Mouse (Mus musculus) neural tube, embryonic 10.5 days (tissue): ENCODE results near the gene Metap1d.
A peak's percentile ranks its signal among the peaks of the same experiment; 100 is the strongest.

Source experiments
- DNase-seq: peaks from one replicate; pipeline ENCODE4 v3.0.0-alpha.2; 2017; ENCODE audit warnings: low spot score; ENCODE audit errors: extremely low spot score

Gene Metap1d

DNA sequence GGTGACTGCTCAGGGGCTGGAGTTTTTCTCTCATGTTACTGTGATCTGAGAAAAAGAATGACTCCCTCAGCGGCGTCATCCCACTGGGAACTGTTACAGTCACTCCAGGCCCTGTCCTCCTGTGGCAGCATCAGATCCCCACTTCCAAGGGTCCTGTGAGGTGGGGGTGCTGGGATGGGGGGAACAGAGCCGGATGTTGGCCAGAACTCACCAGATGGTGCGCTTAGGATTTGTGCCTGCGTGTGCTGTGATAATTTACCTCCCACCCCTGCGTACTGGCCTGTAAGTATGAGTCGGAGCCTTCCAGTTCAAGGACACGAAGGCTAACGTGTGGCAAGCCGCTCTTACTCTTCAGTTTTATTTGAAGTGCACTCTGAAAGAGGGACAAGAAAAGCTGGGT lies 22.2 kb downstream of the Metap1d start:
- DNase-seq: no peak

DNA sequence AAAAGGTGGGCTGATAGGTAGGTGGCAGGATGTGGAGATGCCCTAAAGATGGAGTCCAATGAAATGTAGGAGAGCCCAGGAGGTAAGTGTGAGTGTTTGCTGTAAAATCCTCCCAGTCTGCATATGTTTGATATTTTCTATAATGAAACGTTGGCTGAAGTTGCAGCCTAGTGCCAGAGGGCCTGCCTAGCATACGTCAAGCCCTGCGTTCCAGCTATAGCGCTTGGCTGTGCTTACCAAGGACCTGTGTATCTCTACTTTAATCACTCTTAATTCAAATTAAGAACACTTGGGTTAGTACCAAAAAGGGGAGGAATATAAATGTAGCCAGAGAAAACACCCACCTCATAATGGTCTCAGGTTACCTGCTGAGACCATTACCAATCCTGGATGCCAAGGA lies 22.7 kb downstream of the Metap1d start:
- no peak for DNase-seq

DNA sequence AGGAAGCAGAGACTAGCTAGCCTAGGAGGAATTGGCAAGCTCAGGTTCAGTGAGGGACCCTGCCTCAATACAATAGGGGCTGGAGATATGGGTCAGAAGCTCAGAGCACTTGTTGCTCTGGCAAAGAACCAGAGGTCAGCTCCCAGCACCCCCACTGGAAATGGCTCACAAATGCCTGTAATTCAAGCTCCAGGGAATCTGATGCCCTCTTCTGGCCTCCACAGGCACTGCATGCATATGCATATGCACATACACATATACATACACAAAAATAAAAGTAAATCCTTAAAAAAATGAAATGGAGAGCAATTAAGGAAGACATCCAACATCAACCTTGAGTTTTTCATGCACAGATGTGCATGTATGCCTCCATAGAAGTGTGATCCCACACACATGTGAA lies 24.7 kb downstream of the Metap1d start:
- DNase-seq: no peak

DNA sequence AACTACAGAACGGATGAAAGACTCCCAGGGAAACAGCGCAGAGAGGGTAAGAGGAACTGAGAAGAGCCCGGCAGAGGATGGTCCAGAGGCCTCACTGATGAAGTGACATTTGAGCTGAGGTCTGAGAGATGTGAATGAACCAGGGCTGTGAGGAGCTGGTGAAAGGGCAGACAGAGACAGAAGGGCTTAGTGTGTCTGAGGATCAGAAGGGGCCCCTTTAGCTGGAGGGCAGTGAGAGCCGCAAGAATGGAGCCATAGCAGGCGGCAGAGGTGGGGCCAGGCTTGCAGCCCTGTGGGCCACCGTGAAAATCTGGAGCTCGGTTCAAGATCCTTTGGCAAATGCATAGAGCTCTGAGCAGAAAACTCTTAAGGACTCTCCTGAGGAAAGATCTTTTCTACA lies 26.8 kb downstream of the Metap1d start:
- peak; percentile 28 for DNase-seq

DNA sequence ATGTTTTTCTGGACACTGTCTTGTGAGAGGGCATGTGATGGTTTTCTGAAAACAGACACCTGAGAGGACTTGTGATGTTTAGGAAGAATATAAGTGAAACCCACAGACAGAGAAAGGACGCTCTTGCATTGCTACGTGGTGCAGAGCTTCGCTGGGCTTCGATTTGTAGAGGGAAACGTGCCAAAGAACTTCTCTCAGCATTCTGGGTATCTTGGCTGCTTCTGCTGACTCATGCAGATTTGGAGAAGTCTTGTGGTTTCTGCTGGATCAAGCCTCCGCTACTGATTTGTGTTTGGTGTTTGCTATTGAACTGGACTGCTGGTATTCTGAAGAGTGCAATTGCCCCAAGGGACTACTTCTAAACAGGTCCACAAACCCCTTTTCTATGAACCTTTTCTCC lies 28.7 kb downstream of the Metap1d start:
- no peak for DNase-seq

DNA sequence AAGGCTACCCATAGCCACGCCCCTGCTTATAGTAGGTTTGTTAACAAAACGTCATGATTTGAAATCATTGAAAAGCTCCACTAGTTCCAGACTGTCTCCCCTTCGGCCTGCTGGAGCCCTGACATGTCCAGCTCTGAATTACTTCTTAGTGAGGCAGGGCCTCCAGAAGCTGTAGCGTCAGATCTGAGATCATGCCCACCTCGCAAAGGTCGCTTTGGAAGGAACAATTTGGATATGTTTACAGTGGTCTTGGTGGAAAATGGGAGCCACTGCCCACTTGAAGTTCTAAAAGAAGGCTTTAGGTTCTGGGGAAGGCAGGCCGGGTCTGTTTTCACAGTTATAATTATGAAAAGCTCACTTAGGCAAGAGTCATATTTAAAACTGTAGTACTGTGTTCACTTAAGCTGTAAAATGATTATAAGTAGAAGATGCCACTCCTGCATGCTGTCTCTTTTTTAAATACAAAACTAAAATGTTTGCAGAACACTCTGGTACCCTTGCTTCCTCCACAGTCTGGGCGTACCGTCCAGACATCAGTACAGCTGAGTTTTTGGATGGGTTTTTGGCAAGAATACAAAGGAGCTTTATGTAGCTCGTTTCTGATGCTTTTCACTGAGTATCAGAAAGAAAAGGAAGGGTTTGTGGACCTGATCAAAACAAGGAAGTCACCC lies 30.1 kb downstream of the Metap1d start:
- no peak for DNase-seq

DNA sequence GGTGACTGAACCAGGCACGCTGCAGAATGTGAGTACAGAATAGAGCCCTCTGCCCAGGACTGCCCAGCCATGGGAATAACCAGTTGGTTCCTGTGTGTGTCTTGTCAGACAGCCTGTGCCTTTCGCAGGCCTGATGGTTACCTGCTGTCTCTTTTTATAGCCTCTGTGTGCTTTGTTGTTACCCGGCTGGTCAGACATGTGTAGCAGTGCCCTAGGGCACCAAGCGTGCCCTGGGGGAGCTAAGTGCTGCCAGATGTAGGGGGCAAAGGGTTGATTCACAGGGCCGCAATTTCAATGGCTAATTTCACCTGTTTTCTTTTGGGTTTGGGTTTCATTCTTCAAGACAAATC lies 30.6 kb downstream of the Metap1d start:
- no peak for DNase-seq

DNA sequence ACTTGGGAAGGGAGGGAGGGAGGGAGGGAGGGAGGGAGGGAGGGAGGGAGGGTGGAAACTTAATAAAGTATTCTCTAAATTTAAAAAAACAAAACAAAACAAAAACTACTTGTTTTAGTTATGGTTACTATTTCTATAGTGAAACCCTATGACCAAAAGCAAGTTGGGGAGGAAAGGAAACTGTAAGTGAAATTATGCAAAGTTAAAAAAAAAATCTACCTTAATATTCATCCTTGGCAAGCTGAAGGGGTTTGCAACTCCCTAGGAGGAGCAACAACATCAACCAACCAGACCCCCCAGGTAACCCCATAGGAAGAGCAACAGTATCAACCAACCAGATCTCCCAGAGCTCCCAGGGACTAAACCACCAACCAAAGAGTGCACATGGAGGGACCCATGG lies 38.2 kb downstream of the Metap1d start:
- no peak for DNase-seq

DNA sequence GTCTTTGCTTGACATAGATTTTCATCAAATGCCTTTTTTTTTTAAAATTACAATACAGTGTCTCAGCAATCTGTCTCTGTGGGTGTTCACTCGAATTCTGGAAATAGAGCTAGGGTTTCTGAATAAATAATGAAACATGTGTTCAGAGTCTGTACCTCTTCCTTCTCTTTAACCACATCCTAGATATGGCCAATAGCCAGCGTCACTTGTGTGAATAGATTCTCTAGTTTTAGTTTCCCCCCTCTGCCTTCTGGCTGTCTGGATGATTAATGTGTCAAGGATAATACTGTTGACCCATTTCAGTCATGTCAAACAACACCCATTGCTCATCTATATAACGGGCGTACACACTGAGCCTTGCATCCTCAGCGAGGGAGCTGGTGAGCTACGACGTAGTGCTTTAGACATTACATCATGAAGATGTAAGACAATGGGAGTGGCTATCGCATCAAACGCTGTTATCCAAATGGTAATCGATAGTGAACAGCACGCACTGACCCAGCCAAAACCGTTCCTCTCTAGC lies 40.1 kb downstream of the Metap1d start:
- no peak for DNase-seq

DNA sequence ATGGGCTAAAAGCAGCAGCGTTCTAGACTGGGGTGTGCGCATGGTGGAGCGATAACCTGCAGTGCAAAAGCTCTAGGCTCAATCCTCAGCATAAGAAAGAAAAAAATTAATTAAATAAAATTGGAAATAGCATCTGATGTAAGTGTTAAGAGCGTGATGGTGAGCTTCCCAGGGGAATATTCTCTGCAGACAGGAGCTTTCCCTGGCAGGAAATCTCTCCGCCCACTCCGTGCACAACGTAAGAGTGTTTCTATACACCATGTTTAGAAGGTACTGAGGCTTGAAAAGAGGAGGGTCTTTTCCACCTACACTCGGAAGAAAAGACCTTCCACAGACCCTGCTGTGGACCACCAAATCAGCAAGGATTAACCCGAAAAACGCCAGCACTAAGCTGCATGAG lies 41.4 kb downstream of the Metap1d start:
- DNase-seq: no peak

DNA sequence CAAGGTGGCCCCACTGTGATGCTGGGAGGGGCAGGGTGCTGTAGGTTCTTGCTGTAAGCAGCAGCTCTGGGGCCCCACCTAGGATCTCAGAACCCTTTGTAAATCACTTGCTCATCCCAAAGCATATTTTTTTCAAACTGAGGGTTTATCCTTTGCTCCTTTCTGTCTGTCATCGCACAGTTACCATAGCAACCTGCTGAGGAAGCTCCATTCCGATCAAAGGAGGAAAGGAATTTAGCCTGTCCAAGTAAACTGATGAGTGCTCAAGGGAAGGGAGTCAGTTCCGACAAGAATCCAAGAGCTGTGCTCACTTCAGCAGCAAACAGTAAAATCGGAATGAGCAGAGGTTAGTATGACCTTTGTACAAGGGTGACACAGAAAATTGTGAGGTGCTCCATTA lies 41.9 kb downstream of the Metap1d start:
- DNase-seq: no peak

DNA sequence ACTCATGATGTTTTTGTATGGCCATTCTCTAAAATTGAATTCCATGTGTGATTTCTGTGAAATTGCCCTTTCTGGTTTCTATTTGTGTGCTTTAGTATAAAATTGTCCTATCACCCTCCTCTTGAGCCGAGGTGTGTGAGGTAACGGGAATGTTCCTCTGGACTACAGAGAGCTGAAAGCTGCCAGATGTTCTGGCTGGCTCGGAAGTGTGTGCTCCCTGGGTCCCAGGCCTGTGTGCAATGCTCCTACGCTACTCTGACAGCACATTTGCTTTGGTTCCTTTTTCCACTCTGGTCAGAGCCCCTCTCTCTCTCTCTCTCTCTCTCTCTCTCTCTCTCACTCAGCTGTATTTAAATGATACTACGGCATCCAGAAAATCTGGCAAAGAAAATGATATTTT lies 44.1 kb downstream of the Metap1d start:
- DNase-seq: no peak

DNA sequence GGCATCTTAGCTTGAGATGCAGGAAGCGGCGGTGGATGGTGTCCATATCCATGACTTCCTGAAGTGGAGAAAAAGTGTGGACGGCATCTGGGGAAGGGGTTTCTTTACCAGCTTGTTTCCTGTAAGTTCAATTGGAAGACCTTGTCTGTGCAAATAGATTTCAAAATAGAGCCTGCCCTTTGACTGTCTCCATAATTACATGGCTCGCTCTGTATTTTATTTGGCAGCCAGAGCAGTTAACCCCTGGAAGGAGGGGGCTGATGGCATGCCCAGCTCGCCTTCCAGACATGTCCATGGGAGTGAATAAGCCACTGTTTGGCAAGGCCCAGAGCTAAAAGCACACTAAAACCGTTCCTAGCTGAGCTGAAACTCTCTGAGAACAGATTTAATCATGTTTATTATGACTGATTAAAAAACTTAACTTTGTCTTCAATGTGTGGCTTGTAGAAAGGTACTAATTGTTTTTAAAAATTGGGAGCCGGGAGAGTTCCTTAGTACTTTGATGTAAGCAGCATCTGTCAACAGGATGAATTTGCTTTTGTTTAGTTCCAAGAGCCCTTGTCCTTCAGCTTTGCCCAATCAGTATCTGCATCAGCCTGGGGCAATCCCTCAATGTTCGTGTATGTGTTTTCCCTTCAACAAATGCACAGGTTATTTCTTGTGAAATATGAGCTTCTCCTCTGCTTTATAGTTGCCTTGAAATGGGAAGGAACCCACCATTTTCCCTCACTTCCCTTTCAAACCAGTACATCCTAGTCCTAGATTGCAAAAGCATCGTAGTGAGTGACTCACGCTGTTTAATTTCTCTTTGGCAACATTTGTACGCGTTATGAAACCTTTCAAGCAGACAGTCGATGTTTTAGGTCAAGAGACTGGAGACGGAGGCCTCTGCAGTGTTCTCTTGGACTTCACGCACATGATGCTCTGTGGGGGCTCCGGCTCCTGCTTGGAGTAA lies 46.5 kb downstream of the Metap1d start:
- DNase-seq: no peak

DNA sequence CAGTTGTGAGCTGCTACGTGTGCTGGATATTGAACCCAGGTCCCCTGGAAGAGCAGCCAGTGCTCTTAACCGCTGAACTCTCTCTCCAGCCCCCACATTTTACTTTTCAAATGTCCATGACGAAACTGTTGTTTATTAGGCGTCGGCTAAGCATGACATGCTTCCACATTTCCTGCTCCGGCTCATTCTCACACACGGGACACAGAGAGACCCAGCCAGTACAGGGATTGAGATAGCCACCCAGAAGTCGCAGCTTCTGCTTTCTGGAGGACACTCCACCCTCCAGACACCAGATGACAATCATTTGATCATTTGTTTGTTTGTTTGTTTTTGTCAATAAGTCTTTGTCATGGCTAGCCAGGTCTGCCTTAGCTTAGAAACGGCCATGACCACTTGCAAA lies 51.8 kb downstream of the Metap1d start:
- DNase-seq: no peak

DNA sequence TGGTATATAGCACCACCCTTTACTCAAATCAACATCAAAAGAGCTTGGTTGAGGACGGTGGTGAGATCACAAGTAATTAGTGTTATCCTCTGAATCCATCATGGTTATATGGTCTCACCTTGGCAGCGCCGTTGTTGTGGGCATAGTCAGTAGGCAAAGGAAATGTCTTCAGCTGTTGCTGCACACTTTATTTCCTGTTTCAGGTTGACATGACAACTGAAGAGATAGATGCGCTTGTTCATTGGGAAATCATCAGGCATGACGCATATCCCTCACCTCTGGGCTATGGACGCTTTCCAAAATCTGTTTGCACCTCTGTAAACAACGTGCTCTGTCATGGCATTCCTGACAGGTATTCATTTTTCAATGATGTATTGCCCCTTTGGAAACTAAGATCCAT lies 58.1 kb downstream of the Metap1d start:
- DNase-seq: no peak

DNA sequence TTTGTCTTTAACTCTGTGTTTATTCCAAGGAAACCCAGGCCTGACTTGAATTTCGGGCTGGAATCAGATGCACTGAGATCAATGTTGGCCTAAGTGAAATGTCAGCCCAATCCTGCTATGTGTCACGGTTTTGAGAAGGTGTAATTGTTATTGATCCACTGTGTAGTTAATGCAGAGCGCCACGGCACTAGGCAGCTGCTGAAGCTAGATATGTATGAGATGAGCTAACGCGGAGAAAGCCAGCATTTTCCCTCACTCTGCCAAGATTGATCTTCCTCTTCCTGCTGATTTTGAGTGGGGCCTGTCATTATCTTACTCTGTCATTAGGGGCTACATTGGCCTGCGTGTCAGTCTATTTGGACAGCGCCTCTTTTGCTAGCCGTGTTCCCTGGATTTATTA lies 59.2 kb downstream of the Metap1d start:
- no peak for DNase-seq

DNA sequence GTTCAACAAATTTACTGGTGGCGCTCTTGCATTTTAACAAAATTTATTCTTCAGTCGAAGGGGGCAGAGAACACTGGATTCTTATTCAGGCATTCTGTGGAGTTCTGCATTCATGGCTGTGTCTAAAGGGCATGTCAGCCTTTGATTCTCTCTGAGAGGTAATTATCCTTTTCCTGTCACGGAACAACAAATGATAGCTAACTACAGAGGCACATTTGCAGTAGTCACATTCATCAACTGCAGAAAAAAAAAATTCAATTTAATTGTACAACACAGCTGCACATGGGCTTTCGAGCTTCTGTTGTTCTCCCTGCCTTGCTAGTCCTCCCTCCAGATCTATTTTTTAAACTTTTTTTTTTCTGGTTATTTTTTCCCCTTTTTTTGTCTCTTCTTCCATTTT lies 63.9 kb downstream of the Metap1d start:
- no peak for DNase-seq

DNA sequence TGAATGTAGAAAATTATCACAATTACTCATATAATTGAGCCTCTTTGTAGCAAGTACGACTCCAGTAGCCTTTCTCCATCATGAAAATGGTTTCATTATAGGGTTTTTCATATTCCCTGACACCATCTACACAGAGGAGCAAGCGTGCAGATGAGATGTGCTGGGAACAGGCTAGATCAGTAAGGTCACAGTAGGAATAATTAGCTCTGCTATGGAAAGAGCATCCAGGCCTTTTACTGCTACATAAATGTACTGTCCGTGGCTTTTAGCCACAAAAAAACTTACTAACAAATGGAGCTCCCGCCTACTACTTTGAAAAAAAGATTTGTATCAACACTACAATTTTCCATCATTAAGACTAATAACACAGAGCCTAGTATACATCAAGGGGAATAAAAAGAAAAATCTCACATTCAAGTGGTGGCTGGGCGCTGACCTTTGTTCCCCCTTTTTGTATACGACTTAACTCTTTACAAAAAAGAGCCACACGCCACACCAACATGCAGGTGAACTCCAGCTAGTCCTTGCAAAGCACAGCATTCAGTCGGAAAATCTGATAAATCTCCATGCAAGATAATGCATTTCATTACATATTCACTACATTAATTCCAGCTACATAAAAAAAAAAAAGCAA lies 64.5 kb downstream of the Metap1d start:
- DNase-seq: no peak

DNA sequence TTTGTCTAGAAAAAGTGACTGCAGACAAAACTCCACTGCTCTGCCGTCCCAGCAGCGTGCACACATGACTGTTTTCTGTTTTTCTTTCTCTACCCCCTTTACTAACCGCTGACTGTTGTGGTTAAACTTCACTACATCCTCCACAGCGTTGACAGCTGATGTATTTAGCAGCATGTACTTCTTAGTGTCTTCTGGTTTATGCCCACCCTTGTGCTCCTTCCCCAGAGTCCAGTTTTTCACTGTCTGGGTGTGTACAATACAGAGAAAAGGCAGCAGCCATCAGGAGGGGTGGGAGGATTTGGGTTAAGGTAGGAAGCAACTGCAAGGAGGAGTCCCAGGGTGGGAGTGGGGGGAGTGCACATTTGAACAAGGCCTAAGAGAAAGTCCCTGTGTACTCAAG lies 69.8 kb downstream of the Metap1d start:
- no peak for DNase-seq

DNA sequence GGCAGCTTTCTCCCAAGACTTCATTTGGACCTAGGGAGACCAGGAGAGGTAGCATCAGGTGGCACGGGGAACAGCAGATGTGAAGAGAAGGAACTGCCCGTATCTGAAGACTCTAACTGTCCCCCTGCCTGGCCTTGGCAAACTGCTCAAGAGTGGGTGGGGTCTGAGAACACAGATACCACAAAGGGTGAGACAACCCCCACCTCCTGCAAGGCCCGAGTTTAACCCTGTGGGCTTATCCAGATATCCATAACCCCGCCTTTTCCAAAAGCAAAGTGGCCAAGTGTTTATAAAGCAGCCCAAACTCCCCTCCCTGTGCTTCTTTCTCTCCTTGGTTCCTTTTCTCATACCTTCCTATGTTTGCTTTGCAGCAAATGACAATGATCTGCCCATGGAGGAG lies 70.4 kb downstream of the Metap1d start:
- DNase-seq: no peak

DNA sequence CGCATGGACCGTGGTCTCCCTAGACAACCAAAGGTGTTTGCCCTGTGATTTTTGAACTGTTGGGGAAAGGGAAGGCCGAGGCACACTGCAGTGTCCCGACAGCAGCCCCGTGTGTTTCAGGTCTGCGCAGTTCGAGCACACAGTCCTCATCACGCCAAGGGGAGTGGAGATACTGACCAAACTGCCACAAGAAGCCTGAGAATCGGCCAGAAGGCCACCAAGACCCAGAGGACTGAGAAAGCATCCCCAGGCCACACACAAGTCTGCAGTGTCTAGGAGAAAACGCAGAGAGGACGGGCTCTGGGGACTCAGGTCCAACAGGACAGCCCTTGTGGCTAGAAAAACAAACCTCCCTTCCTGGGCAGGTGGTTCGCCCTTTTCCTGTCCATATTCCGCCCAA lies 71.7 kb downstream of the Metap1d start:
- no peak for DNase-seq

DNA sequence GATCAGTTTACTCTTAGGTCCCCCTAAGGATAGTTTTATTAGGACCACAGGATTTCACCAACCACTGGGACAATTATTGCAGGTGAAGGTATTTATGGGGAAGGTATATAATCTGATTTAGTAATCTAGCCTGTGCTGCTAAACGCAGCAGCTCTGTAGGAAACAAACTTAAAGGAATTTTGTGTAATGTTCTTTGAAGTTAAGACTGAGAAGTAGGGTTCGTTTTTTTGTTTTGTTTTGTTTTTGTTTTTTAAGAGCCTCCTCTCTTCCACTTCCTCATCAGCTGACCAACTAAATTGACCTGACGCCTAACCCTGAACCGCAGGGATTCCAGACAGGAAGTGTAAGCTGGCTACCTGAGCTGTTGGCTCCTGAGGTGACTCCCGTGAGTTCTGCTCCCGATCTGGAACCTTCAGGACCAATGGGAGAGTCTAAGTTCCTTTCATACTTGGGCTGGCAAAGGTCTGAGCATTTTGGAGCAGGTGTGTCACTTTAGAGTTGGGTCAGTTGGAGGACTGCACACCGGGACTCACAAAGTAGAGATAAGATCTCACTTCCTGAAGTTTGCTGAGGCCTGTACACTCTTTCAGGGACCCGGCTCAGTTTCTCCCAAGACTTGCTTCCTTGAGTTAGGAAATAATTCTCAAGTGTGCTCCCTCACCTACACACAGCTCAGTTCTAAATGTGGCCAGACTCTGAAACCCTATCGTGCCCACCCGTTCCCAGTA lies 73.7 kb downstream of the Metap1d start:
- no peak for DNase-seq
